Mouse (Mus musculus) kidney, embryonic 16.5 days (tissue): Measurements from ENCODE around the gene Kcnk10. TPM values are rescaled to one million over a fixed set of nuclear protein-coding genes. Genes with fewer than 3 reads are reported as not detected.

Experiments used
- ATAC-seq: fragments of 200-750 bp; cut with Nextera tagmentation; 2 replicates; pipeline ENCODE4 v1.8.0; 2017; ENCODE audit warnings: moderate TSS enrichment; ENCODE audit not compliant: low FRiP score, low TSS enrichment
- H3K27ac ChIP-seq: fragments of 300-500 bp; sonication (generic); 2 replicates; pipeline ENCODE4 v1.5.1; 2014; ENCODE audit warnings: low read length
- H3K27me3 ChIP-seq: fragments of 300-500 bp; sonication (generic); 2 replicates; pipeline ENCODE4 v1.6.1; 2014; ENCODE audit warnings: low read length, control low read depth, mixed read lengths; ENCODE audit not compliant: insufficient read depth
- H3K36me3 ChIP-seq: fragments of 300-500 bp; sonication (generic); 2 replicates; pipeline ENCODE4 v1.6.1; 2014; ENCODE audit warnings: low read length, control low read depth, mixed read lengths; ENCODE audit not compliant: insufficient read depth
- H3K4me1 ChIP-seq: fragments of 300-500 bp; sonication (generic); 2 replicates; pipeline ENCODE4 v1.6.1; 2014; ENCODE audit warnings: low read length, control low read depth, mixed read lengths; ENCODE audit not compliant: insufficient read depth
- H3K4me2 ChIP-seq: fragments of 300-500 bp; sonication (generic); replicated peaks from 2 replicates; pipeline ENCODE4 v1.6.1; 2014; ENCODE audit warnings: low read depth, low read length
- H3K4me3 ChIP-seq: fragments of 300-500 bp; sonication (generic); 2 replicates; pipeline ENCODE4 v1.5.1; 2014; ENCODE audit warnings: mild to moderate bottlenecking, low read length
- H3K9ac ChIP-seq: fragments of 300-500 bp; sonication (generic); replicated peaks from 2 replicates; pipeline ENCODE4 v1.6.1; 2014; ENCODE audit warnings: low read length
- H3K9me3 ChIP-seq: fragments of 300-500 bp; sonication (generic); 2 replicates; pipeline ENCODE4 v1.6.1; 2016; ENCODE audit warnings: low read length, control low read depth
- WGBS: fragments of 180-500 bp; shearing (Covaris S2); extraction: QIAGEN DNeasy Blood & Tissue Kit; methylation state at CpG from one replicate; pipeline ENCODE4 v1.1.7; 2014; 5-methylcytosine and 5-hydroxymethylcytosine counted together
- polyA plus RNA-seq: library from polyadenylated mRNA; unstranded; fragments of >200 nt; fragmentation: Nextera tagmentation; extraction: Ambion mirVana; gene quantifications from 2 replicates; pipeline ENCODE4 v1.2.1, GENCODE M21; 2015

Gene Kcnk10
- polyA plus RNA-seq, 1 experiment from 2014 or later: 1.0 TPM

DNA sequence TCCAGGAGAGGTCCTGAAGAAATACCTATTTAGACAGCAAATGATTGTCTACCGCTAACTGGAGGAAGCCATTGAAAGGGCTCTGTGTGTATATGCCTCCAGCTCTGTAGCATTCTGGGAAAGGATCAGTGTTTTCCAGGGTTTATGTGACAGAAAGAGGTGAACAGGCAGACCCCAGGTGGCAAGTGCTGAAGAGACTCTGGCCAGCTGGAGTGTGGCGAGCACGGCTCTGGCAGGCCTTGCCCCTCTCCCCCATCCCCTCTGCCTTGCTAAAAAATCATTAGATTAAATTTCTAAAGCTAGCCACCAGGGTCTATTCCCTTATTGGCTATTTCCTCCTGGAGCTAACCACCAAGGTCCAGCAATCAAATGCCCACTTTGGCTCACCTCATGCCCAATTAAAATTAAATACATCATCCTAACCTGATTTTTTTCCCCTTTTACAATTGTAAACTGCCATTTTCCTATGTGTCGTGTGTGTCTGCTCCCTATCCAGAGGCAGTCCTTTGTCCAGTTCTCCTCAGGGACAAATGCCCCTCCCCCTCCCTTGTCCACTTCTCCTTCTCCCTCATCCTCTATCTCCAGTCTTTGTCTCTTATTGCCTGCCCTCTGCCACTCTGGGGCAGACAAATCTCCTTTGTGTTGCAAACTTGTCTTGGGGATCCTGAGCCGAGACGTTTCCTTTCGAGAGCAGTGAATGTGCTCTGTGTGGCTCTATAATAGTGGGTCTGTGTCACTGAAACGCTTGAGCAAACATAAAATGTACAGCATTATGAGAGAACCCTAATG lies 100.2 kb downstream of the Kcnk10 start:
- Histone ChIP-seq H3K4me2 (no peak overlapping the region), H3K27me3 (no peaks in the 10 kb centered on the region), H3K27ac (no peak overlapping the region), H3K9ac (no peak overlapping the region), H3K4me3 (no peak overlapping the region), H3K9me3 (no peaks in the 10 kb centered on the region), H3K36me3 (no peaks in the 10 kb centered on the region), H3K4me1 (no peaks in the 10 kb centered on the region)
- 51% methylated on average over 8 of the region's 8 CpGs for WGBS
- ATAC-seq: no peak

DNA sequence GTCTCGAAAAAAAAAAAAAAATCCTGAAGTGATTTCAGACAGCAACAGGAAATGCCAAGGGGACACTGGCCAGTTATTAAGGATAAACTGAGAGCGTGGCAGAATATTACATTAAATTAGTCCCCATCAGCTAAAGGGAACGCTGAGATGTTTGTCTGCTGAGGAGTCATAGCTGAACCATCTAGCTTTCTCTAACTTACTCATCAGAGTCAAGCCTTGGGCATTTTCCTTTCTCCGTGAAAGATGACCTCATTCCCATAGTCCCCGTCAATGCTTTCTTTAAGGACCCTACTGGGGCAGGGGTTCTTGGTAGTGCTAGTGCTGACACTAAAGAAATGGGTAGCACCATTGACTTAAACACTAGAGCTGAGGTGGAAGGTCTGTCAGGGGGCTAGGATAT lies 106.9 kb downstream of the Kcnk10 start:
- Histone ChIP-seq H3K9ac (no peak overlapping the region), H3K4me2 (no peak overlapping the region), H3K9me3 (no peaks in the 10 kb centered on the region), H3K36me3 (no peaks in the 10 kb centered on the region), H3K27ac (no peak overlapping the region), H3K4me1 (no peaks in the 10 kb centered on the region), H3K27me3 (no peaks in the 10 kb centered on the region), H3K4me3 (no peak overlapping the region)
- 81% methylated on average over 5 of the region's 5 CpGs for WGBS
- ATAC-seq: no peak

DNA sequence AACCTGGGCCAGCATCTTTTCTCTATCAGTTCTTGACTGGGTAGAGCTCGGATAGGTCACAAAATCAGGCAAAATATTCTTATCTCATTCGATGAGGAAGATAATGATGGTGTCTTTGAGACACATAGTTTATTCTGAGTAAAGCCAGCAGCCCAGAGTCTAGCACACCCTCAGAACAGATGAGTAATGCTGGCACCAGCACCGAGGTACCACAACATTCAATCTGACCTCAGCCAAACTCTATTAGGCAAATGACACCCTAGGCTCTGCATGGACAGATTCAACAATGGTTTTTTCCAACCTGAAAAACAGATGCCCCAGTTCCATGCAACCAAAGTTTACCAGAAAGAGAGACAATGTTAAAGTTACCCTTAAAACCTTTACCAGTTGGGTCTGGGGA lies 108.0 kb downstream of the Kcnk10 start:
- no peaks in the 10 kb centered on the region for H3K27me3 ChIP-seq
- no peak overlapping the region for H3K4me3 ChIP-seq
- no peak overlapping the region for H3K9ac ChIP-seq
- H3K36me3 ChIP-seq: no peaks in the 10 kb centered on the region
- ATAC-seq: no peak
- H3K27ac ChIP-seq: no peak overlapping the region
- no peaks in the 10 kb centered on the region for H3K9me3 ChIP-seq
- no peaks in the 10 kb centered on the region for H3K4me1 ChIP-seq
- no peak overlapping the region for H3K4me2 ChIP-seq
- 84% methylated on average over 3 of the region's 3 CpGs for whole genome bisulfite sequencing

DNA sequence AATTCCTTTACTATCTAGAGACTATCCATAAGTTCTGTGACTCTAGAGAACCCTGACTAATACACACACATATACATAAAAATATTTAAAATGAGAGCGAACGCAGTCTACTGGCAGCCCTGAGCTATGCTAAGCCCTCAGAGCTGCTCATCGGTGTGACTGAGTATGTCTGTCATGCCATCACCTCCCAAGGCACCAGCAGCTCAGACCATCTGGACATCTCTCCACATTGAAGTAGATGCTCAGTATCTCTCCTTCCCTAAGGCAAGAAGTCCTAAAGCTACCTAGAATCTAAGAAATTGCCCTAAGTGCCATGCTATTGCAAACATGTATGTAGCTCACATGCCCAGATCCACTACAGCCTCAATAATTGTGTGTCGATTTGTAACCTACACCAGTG lies 110.3 kb downstream of the Kcnk10 start:
- no peak overlapping the region for H3K4me2 ChIP-seq
- H3K4me1 ChIP-seq: no peaks in the 10 kb centered on the region
- H3K9ac ChIP-seq: no peak overlapping the region
- H3K27me3 ChIP-seq: no peaks in the 10 kb centered on the region
- H3K4me3 ChIP-seq: no peak overlapping the region
- 94% methylated on average over 4 of the region's 4 CpGs for WGBS
- no peaks in the 10 kb centered on the region for H3K9me3 ChIP-seq
- no peak for ATAC-seq
- H3K36me3 ChIP-seq: no peaks in the 10 kb centered on the region
- H3K27ac ChIP-seq: no peak overlapping the region

DNA sequence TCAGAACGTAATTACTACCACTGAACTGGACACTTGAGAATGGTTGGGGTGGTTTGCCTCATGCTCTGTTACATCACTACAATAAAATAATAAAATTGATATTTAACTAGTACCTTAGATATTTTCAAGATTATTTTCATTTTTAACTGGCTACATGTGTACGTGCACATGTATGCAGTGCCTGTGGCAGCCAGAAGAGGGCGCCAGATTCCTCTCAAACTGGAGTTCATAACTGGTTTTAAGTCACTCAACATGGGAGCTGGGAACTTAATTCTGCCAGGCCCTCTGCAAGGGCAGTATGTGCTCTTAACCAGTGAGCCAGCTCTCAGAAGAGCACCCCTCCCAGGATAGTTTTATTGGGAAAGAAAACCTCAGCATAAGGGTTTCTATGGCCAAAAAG lies 118.2 kb downstream of the Kcnk10 start:
- Histone ChIP-seq H3K27me3 (no peaks in the 10 kb centered on the region), H3K9me3 (no peaks in the 10 kb centered on the region), H3K9ac (no peak overlapping the region), H3K36me3 (no peaks in the 10 kb centered on the region), H3K4me2 (no peak overlapping the region), H3K27ac (no peak overlapping the region), H3K4me3 (no peak overlapping the region), H3K4me1 (no peaks in the 10 kb centered on the region)
- ATAC-seq: no peak
- 56% methylated on average over 3 of the region's 3 CpGs for WGBS

DNA sequence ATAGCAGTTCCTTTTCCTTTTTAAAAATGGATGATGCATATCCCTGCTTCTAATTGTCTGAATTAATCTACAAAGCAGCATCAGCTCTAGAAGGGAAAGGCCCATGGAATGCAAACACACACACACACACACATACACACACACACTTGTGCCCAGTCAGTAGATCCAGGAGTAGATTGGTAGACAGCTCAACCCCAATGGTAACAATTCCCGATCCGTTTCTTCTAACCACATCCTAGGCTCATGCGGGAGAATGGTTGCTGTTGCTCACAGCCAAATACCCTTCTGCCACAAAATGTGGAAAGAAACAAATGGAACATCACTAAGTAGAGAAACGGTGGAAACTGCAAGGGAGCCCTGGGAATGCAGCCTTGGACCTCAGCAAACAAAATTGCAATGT lies 119.2 kb downstream of the Kcnk10 start:
- no peak for ATAC-seq
- Histone ChIP-seq H3K27ac (no peak overlapping the region), H3K4me3 (no peak overlapping the region)

DNA sequence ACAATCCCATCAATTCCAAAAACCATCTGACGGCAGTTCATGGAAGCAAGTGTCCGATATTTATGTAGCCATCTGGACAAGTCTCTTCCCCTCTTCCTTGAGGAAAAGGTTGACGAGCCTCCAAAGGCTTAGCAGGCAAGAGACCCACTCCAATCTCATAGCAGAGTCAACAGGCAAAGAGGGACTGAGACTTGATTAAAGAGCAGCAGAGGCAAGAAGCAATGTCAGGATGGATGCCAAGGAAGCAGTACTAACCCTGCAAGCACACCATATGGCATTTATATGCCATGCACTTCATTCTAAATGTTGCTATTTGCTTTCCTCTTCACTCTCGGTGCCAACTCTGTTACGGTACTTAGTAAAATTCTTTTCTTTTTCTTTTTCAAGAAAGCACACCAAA lies 119.6 kb downstream of the Kcnk10 start:
- no peak overlapping the region for H3K9ac ChIP-seq
- H3K36me3 ChIP-seq: no peaks in the 10 kb centered on the region
- H3K27ac ChIP-seq: no peak overlapping the region
- no peaks in the 10 kb centered on the region for H3K9me3 ChIP-seq
- no peaks in the 10 kb centered on the region for H3K4me1 ChIP-seq
- no peak for ATAC-seq
- no peaks in the 10 kb centered on the region for H3K27me3 ChIP-seq
- H3K4me3 ChIP-seq: no peak overlapping the region
- H3K4me2 ChIP-seq: no peak overlapping the region
- WGBS: 81% methylated on average over 5 of the region's 5 CpGs

More for the DNA sequence above, 119.2 kb downstream of the Kcnk10 start:
- Histone ChIP-seq H3K9me3 (no peaks in the 10 kb centered on the region), H3K4me2 (no peak overlapping the region), H3K27me3 (no peaks in the 10 kb centered on the region), H3K9ac (no peak overlapping the region), H3K4me1 (no peaks in the 10 kb centered on the region), H3K36me3 (no peaks in the 10 kb centered on the region)
- WGBS: 87% methylated on average over 4 of the region's 4 CpGs

DNA sequence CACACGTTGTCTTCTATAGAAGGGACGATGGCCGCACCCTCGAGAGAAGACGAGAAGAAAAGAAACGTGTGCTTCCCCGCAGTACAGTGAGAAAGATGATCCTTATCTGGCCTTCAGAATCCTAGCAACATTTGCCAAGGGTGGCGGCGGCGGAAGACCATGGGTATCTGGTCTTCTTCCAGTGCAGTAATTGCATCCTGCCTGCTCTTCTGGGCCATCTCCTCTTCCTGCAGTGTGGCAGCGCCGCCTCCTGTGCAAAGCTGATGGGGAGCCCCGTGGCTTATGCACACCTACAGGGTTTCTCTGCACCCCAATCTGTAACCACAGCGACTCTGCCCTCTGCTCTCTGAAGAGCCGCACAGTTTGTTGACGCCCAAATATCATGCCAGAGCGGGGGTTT lies 124.9 kb downstream of the Kcnk10 start:
- ATAC-seq: no peak
- Histone ChIP-seq H3K27ac (no peak overlapping the region), H3K9me3 (no peaks in the 10 kb centered on the region), H3K4me1 (no peaks in the 10 kb centered on the region), H3K4me3 (no peak overlapping the region), H3K36me3 (no peaks in the 10 kb centered on the region), H3K9ac (no peak overlapping the region), H3K27me3 (no peaks in the 10 kb centered on the region), H3K4me2 (no peak overlapping the region)
- WGBS: 82% methylated on average over 17 of the region's 17 CpGs

DNA sequence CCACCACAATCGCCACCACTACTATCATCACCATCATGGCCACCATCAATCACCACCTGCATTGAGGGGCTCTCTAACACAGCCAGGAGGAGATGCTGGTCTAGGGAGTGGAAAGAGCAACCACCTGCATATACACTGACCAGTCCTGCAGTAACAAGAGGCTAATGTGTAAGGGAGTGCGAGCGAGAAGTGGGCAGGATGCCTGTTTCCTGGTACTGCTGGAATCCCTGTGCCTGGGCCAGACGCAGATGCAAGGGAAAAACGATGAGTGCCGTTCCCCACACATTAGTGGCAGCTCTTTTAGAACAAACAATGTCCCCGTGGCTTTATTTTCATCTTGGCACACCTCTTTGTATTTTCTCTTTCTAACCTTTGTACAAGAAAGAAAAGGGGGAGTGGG lies 125.5 kb downstream of the Kcnk10 start:
- Histone ChIP-seq H3K27ac (no peak overlapping the region), H3K36me3 (no peaks in the 10 kb centered on the region), H3K4me1 (no peaks in the 10 kb centered on the region), H3K4me3 (no peak overlapping the region), H3K9ac (no peak overlapping the region), H3K27me3 (no peaks in the 10 kb centered on the region), H3K9me3 (no peaks in the 10 kb centered on the region), H3K4me2 (no peak overlapping the region)
- WGBS: 84% methylated on average over 7 of the region's 7 CpGs
- no peak for ATAC-seq

DNA sequence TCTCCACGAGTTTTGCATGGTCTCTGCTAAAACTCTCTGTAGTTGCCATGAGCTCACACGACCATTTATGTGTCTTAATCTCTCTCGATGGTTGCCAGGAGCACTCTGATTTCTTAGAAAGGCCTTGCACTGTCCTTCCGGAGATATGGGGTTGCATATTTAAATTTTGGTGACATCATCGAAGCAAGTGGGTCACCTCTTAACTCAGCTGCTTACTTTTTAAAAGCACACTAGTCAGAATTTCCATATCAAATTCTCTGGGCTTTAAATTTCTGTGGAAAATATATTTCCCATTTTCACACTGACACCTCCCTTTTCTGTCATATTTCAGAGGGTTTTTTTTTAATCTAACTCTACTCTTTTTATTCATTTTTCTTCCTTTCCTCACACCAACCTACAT lies 132.5 kb downstream of the Kcnk10 start:
- Histone ChIP-seq H3K4me2 (no peak overlapping the region), H3K9ac (no peak overlapping the region), H3K9me3 (no peaks in the 10 kb centered on the region), H3K36me3 (no peaks in the 10 kb centered on the region), H3K4me1 (no peaks in the 10 kb centered on the region), H3K27me3 (no peaks in the 10 kb centered on the region), H3K27ac (no peak overlapping the region), H3K4me3 (no peak overlapping the region)
- 75% methylated on average over 5 of the region's 5 CpGs for WGBS
- no peak for ATAC-seq
